Mouse (Mus musculus): ENCODE measurements around the gene Irgm1. TPM values are rescaled to one million over a fixed set of nuclear protein-coding genes. Genes with fewer than 3 reads are reported as not detected.

The Irgm1 gene
- total and polyA plus RNA-seq, 3 experiments = 25.7 to 58.1 (median 49.0) TPM

GRCm38 (mm10) chr11:48838181-48838797 lies 33.2 kb downstream of the Irgm1 start:
- H3K79me2 ChIP-seq (replicated peaks; ENCODE audit: control insufficient read depth, extremely low read depth, insufficient read depth, poor library complexity, severe bottlenecking) = no peaks in the 10 kb centered on the region
- peak; percentile 79; the same call in 1 of the 2 replicates for TF ChIP-seq MYC (IDR thresholded peaks at IDR 0.05; ENCODE audit: low read depth, low read length)
- TF ChIP-seq USF1 (IDR thresholded peaks at IDR 0.05; ENCODE audit: low read depth, low read length) = peak; percentile 91
- TF ChIP-seq ELF1 (IDR thresholded peaks at IDR 0.05; ENCODE audit: low read depth, low read length) = peak; percentile 61
- TF ChIP-seq UBTF (IDR thresholded peaks at IDR 0.05; ENCODE audit: low read depth, low read length) = no peak
- no peak for TF ChIP-seq SMC3 (IDR thresholded peaks at IDR 0.05; ENCODE audit: low read depth, low read length)
- no peak for TF ChIP-seq RAD21 (IDR thresholded peaks at IDR 0.05; ENCODE audit: low read depth, low read length)
- no peak for TF ChIP-seq MAZ (IDR thresholded peaks at IDR 0.05; ENCODE audit: low read depth, low read length)
- TF ChIP-seq NRF1 (IDR thresholded peaks at IDR 0.05; ENCODE audit: low read depth, low read length) = no peak
- TF ChIP-seq JUND (conservative IDR thresholded peaks at IDR 0.05; ENCODE audit: low read depth, low read length) = no peak
- TF ChIP-seq HCFC1 (IDR thresholded peaks at IDR 0.05; ENCODE audit: low read depth, low read length) = no peak
- peak; percentile 62; the same call in 1 of the 2 replicates for TF ChIP-seq NELFE (IDR thresholded peaks at IDR 0.05; ENCODE audit: low read depth, low read length)
- peak; percentile 66 for TF ChIP-seq POLR2A (IDR thresholded peaks at IDR 0.05; ENCODE audit: low read depth, low read length)
- peak; percentile 10; the same call in 1 of the 2 replicates for TF ChIP-seq SIN3A (IDR thresholded peaks at IDR 0.05; ENCODE audit: low read length)
- TF ChIP-seq CHD1 (IDR thresholded peaks at IDR 0.05; ENCODE audit: low read depth, low read length) = no peak
- TF ChIP-seq BHLHE40 (IDR thresholded peaks at IDR 0.05; ENCODE audit: low read depth, low read length) = peak; percentile 93
- TF ChIP-seq PAX5 (IDR thresholded peaks at IDR 0.05; ENCODE audit: low read length) = no peak
- TF ChIP-seq KAT2A (IDR thresholded peaks at IDR 0.05; ENCODE audit: insufficient replicate concordance, low read length) = no peak
- peak; percentile 87 for TF ChIP-seq TCF12 (IDR thresholded peaks at IDR 0.05; ENCODE audit: low read depth, low read length)
- peak; percentile 57; the same call in 1 of the 2 replicates for TF ChIP-seq MEF2A (IDR thresholded peaks at IDR 0.05; ENCODE audit: borderline replicate concordance, low read depth, low read length)
- no peak for TF ChIP-seq ZNF384 (IDR thresholded peaks at IDR 0.05; ENCODE audit: low read depth, low read length)
- no peak for TF ChIP-seq ZC3H11A (IDR thresholded peaks at IDR 0.05; ENCODE audit: low read depth, low read length)
- no peak for TF ChIP-seq CTCF (conservative IDR thresholded peaks at IDR 0.05 in 1 of 2, IDR thresholded peaks at IDR 0.05 in 1 of 2; ENCODE audit: low read depth in 2 of 2, low read length in 2 of 2)
- TF ChIP-seq RCOR1 (conservative IDR thresholded peaks at IDR 0.05; ENCODE audit: low read depth, low read length) = peak; percentile 92; the same call in 1 of the 2 replicates
- TF ChIP-seq MXI1 (IDR thresholded peaks at IDR 0.05; ENCODE audit: low read depth, low read length) = no peak; the same call in 1 of the 2 replicates
- TF ChIP-seq ZKSCAN1 (IDR thresholded peaks at IDR 0.05; ENCODE audit: borderline replicate concordance, low read depth, low read length) = no peak
- peak; percentile 94 for TF ChIP-seq USF2 (conservative IDR thresholded peaks at IDR 0.05; ENCODE audit: low read depth, low read length)
- TF ChIP-seq EP300 (IDR thresholded peaks at IDR 0.05; ENCODE audit: low read length) = peak; percentile 91
- TF ChIP-seq IRF4 (IDR thresholded peaks at IDR 0.05; ENCODE audit: low read depth, low read length) = peak; percentile 99
- TF ChIP-seq POLR2AphosphoS2 (IDR thresholded peaks at IDR 0.05; ENCODE audit: low read depth, low read length) = no peak
- TF ChIP-seq TBP (conservative IDR thresholded peaks at IDR 0.05; ENCODE audit: low read depth, low read length) = peak; percentile 80; the same call in 1 of the 2 replicates
- no peak for TF ChIP-seq GABPA (IDR thresholded peaks at IDR 0.05; ENCODE audit: insufficient replicate concordance, low read depth, low read length)
- peak; percentile 74 for TF ChIP-seq ETS1 (conservative IDR thresholded peaks at IDR 0.05; ENCODE audit: low read depth, low read length)
- TF ChIP-seq E2F4 (IDR thresholded peaks at IDR 0.05; ENCODE audit: insufficient replicate concordance, low read depth, low read length) = no peak
- peak; percentile 64 for TF ChIP-seq CHD2 (IDR thresholded peaks at IDR 0.05; ENCODE audit: low read length)
- TF ChIP-seq MAX (IDR thresholded peaks at IDR 0.05; ENCODE audit: low read length) = peak; percentile 97
- TF ChIP-seq JUN (IDR thresholded peaks at IDR 0.05; ENCODE audit: insufficient read depth, low read depth, low read length) = 0 out of 2 replicates have a peak, but pooled peaks have one; percentile 21
- TF ChIP-seq MAFK (IDR thresholded peaks at IDR 0.05; ENCODE audit: insufficient replicate concordance, low read length) = peak; percentile 79
- peak; percentile 8; the same call in 1 of the 2 replicates for TF ChIP-seq ZMIZ1 (IDR thresholded peaks at IDR 0.05; ENCODE audit: low read depth, low read length)
- dilution Hi-C loops (cut with MboI; ENCODE audit: extremely low pct_ligation_motif_present, extremely low pct_unique_long_range_greater_than_20kb, low sequenced_read_pairs) = no loop called here
- peak overlapping the region; percentile 95 for H3K27ac ChIP-seq (ENCODE audit: insufficient read depth, low read depth)
- in situ Hi-C loops (cut with MboI; ENCODE audit: low pct_ligation_motif_present, low pct_unique_long_range_greater_than_20kb, low sequenced_read_pairs) = no loop called here
- H3K4me3 ChIP-seq (replicated peaks in 1 of 3; ENCODE audit: low read depth in 2 of 3, low read length in 2 of 3, poor library complexity in 1 of 3) = peak overlapping the region; percentile 66 to 89 (median 74)
- H3K4me1 ChIP-seq (ENCODE audit: control insufficient read depth in 1 of 2, insufficient read depth in 2 of 2) = peaks cover 32 to 77% of the 10 kb centered on the region in 2 experiments
- H3K36me3 ChIP-seq (replicated peaks in 1 of 2; ENCODE audit: control insufficient read depth in 1 of 2, insufficient read depth in 1 of 2, low read length in 1 of 2) = peaks cover 3% of the 10 kb centered on the region in 2 experiments
- H3K4me2 ChIP-seq (ENCODE audit: insufficient read depth, low read depth, poor library complexity, severe bottlenecking) = peak overlapping the region; percentile 56
- peak; percentile 97 for DNase-seq (ENCODE audit: extremely low read depth)
- H3K27me3 ChIP-seq (replicated peaks) = peaks cover 8% of the 10 kb centered on the region
- H3K9me3 ChIP-seq (replicated peaks; ENCODE audit: low read length) = no peaks in the 10 kb centered on the region
- peak overlapping the region; percentile 87 for H3K9ac ChIP-seq (ENCODE audit: insufficient read depth, low read depth)

Data from CH12.LX (cell line).